In the genomic region with DNA sequence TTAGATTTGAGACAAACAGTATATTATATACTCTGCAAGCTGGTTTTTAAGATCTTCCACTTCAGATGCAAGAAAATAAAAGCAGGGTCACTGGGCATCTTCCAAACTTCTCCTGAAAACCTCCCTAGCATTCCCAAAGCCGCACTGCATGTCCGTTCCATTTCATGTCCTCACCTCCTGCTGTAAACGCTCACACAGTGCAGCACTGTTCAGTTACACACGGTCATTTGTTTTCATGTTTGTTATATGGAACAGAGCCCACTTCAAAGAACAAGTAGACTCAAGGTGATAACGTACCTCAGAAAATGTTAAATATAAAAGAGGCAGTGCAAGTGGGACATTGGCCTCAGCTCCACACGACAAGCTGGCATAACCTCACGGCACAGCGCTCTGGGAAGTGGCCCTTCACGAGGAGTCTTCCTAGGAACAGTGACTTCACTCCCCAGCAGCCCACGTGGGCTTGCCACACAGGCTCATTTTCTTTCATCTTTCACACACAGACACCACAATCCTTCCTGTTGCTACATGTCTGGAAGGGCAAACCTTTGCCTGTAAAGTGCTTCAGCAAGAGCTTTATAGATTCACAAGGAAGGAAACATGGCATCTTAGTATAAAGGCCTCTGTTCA, we compare ENCODE assay signal across 10 mouse cellular contexts. TPM values are rescaled to one million over a fixed set of nuclear protein-coding genes. Genes with fewer than 3 reads are reported as not detected.
DNase-seq lines count a peak whose midpoint lies in the region; ATAC-seq and TF ChIP-seq lines count a peak whose summit lies in the region.
"Had no signal": no experiment of that assay in that cellular context is flagged by ENCODE, and none has a peak within 500 bp of the region (broad histone marks: within the 10 kb centered on the region; RNA-seq: fewer than 3 reads in every experiment).

No protein-coding gene starts in this region.

- 55% methylated on average over 10 of the region's 10 CpGs for WGBS in heart, adult 2 months
- WGBS in limb, embryonic 15.5 days: 30% methylated on average over 10 of the region's 10 CpGs

- no peak for TF ChIP-seq EP300 in heart, adult 2 months (IDR thresholded peaks at IDR 0.05; ENCODE audit: insufficient read depth, low read depth, low read length)

- no peaks in the 10 kb centered on the region for H3K9me3 ChIP-seq in limb, embryonic 15.5 days

- TF ChIP-seq POLR2A in heart, adult 2 months (IDR thresholded peaks at IDR 0.05; ENCODE audit: insufficient read depth, low read depth, low read length): no peak

- H3K4me1 ChIP-seq in heart, adult 2 months (ENCODE audit: control insufficient read depth, insufficient read depth, low read length): no peaks in the 10 kb centered on the region
- H3K4me1 ChIP-seq in limb, embryonic 15.5 days: peaks cover 9% of the 10 kb centered on the region

- H3K36me3 ChIP-seq in heart, adult 2 months (ENCODE audit: control insufficient read depth, insufficient read depth, low read length): no peaks in the 10 kb centered on the region
- peaks cover 6% of the 10 kb centered on the region for H3K36me3 ChIP-seq in limb, embryonic 15.5 days

- no peak overlapping the region for H3K4me3 ChIP-seq in heart, adult 2 months
- no peak overlapping the region for H3K4me3 ChIP-seq in limb, embryonic 15.5 days

- intact Hi-C loops in heart, postnatal 10 days (cut with DNase I): no loop called here
- intact Hi-C loops in heart, adult 2 months (cut with DNase I): no loop called here

- no peak overlapping the region for H3K9ac ChIP-seq in heart, adult 2 months (ENCODE audit: low read depth, low read length)
- no peak overlapping the region for H3K9ac ChIP-seq in limb, embryonic 15.5 days

- no peaks in the 10 kb centered on the region; the same call in 1 of the 2 replicates for H3K79me2 ChIP-seq in heart, adult 2 months (replicated peaks; ENCODE audit: control insufficient read depth, insufficient read depth, low read length)

- H3K4me2 ChIP-seq in limb, embryonic 15.5 days: no peak overlapping the region

- TF ChIP-seq CTCF in heart, adult 2 months (IDR thresholded peaks at IDR 0.05): no peak

- no peaks in the 10 kb centered on the region for H3K27me3 ChIP-seq in heart, adult 2 months (ENCODE audit: control insufficient read depth, insufficient read depth, low read length)
- H3K27me3 ChIP-seq in limb, embryonic 15.5 days: no peaks in the 10 kb centered on the region

- peak; percentile 5 to 20 for DNase-seq in heart, postnatal 10 days
- no peak for DNase-seq in heart, adult 2 months
- DNase-seq in CD4-positive helper T cell, adult 2 months (ENCODE audit: low read depth, low spot score): peak; percentile 73
- DNase-seq in Muller cell, postnatal 12 days (ENCODE audit: inconsistent ontology term): peak; percentile 16
- no peak for DNase-seq in left cerebral cortex, adult 18-20 months (ENCODE audit: low spot score in 2 of 2)
- DNase-seq in cerebellum, adult 8-10 months: no peak
- no peak for DNase-seq in gastrocnemius, adult 8-10 months (ENCODE audit: low spot score in 2 of 2)
- DNase-seq: cerebellum, adult 9-10 months; gastrocnemius, postnatal 36 days had no signal

- H3K27ac ChIP-seq in heart, adult 2 months: no peak overlapping the region
- peak overlapping the region; percentile 74 for H3K27ac ChIP-seq in limb, embryonic 15.5 days

- no peak for ATAC-seq in limb, embryonic 15.5 days (ENCODE audit: insufficient number of reproducible peaks, low FRiP score, low TSS enrichment, low read depth)

RNA-seq across cellular contexts. Expression of gene Fam20b, which starts 8.3 kb away (rescaled TPM):
- 10 to 100 TPM; 45.0 to 47.7 TPM for total RNA-seq in heart, postnatal 10 days (2021)
- total RNA-seq in heart, adult 2 months (2021): 10 to 100 TPM; 53.5 to 62.8 TPM
- polyA plus RNA-seq in heart, adult 2 months (2012; rRNA removed): 24.6 and 47.2 TPM in 2 replicates
- polyA plus RNA-seq in limb, embryonic 15.5 days (2015; fragmentation: Nextera tagmentation; extraction: Ambion mirVana): 28.8 and 32.5 TPM in 2 replicates
- total RNA-seq in left cerebral cortex, adult 18-20 months (2021): 10 to 100 TPM; 78.2 to 80.1 TPM
- 10 to 100 TPM; 28.2 to 50.5 (median 34.6) TPM for total RNA-seq in gastrocnemius, adult 8-10 months (2022)

RNA-seq across cellular contexts. Expression of gene Tor3a, which starts 36.4 kb away (rescaled TPM):
- total RNA-seq in heart, postnatal 10 days (2021): 10 to 100 TPM; 11.2 to 14.3 TPM
- 10 to 100 TPM in 1 of 2 experiments, 1 to 10 TPM in 1; 8.3 to 11.6 TPM for total RNA-seq in heart, adult 2 months (2021)
- polyA plus RNA-seq in heart, adult 2 months (2012; rRNA removed): 8.9 and 11.8 TPM in 2 replicates
- polyA plus RNA-seq in limb, embryonic 15.5 days (2015; fragmentation: Nextera tagmentation; extraction: Ambion mirVana): 13.6 and 13.9 TPM in 2 replicates
- total RNA-seq in left cerebral cortex, adult 18-20 months (2021): 1 to 10 TPM; 6.3 to 7.5 TPM
- total RNA-seq in gastrocnemius, adult 8-10 months (2022): 1 to 10 TPM; 2.5 to 5.3 (median 4.2) TPM

Comparison
In these comparisons a context has a peak if more than half of its experiments do, and no peak if none do; other contexts are left out.
1. DNase-seq: peak in heart, postnatal 10 days (2 of 2), CD4-positive helper T cell, adult 2 months (single experiment) and Muller cell, postnatal 12 days (single experiment); none in heart, adult 2 months (0 of 2), left cerebral cortex, adult 18-20 months (0 of 2), cerebellum, adult 8-10 months (single experiment) and gastrocnemius, adult 8-10 months (0 of 2).